Mouse (Mus musculus): Measurements from ENCODE around the gene Barhl1.

Gene Barhl1

DNA sequence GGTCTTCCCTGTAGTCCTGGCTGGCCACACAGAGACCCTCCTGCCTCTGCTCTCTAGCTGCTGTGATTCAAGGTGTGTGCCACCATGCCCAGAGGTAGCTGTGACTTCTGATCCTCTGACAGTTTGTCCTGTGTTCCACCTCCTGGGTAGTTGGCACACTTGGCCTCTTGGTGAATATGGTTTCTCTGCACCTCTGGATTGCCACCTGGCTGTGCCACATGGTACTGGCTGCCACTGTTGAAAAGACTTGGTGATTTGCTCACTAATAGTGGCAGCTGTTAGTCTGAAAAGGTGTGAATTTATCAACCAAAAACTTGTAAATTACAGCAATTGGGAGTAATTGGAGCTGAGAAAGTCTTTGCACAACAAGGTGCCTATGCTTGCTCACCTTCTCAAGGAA is 52.6 kb downstream of the Barhl1 start:
- DNase-seq (ENCODE audit: low spot score in 2 of 2) = no peak

DNA sequence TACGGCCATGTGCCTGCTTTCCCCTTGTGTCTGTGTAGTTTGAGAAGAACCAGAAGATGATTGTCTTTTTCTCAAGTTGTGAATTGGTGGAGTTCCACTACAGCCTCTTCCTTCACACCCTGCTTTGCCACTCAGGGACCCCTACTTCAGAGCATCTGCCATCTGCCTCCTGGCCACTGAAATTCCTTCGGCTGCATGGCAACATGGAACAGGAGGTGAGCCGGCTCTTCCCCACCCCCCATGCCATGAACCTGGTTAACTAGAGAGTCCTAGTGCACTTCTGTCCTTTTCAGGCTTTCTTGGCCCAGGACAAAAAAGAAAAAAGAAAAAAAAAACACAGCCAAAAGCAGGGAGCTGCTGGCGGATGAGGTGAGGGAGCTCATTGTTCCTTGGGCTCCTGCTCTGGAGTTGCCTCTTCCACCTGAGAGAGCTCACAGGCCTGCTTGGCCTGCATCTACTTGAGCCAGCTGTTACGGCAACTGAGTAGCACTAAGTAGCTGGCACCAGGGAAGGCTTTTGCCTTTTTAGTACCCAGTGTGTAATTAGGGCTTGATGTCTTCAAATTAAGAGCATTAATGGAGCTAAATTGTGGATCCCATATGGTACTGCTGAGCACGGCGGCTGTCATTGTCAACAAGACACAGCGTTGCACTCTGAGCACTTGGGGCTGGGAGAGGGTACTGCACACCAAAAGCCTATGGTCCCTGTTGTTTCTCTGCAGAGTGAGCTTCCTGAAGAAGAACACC is 55.6 kb downstream of the Barhl1 start:
- no peak for DNase-seq (ENCODE audit: low spot score in 2 of 2)

DNA sequence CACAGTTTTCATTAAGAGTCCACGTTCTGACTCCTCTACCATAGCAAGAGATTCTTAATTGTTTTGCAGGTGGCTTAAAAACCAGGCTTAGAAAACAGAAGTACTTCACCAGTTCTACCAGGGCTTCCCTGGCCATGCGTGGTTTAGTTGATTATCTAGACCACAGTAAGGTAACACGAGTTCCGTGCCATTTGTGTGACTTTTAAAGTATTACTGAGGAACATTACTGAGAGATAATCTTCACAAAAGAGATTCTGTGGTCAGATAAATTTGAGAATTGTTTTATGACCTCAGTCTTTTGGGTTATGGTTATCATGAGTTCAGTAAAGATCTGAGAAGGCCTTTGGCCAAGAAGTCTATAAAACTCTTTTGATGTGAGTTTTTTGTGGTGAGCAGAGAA is 57.2 kb downstream of the Barhl1 start:
- no peak for DNase-seq (ENCODE audit: low spot score in 2 of 2)

Data from heart, adult 9 months (tissue).